Mouse (Mus musculus): ENCODE measurements around the gene Scml2.
"Not testable (repeated sequence)": the region's sequence is repeated elsewhere in the genome, so short reads cannot be mapped to it uniquely, and the experiment has no call there.

The Scml2 gene

DNA sequence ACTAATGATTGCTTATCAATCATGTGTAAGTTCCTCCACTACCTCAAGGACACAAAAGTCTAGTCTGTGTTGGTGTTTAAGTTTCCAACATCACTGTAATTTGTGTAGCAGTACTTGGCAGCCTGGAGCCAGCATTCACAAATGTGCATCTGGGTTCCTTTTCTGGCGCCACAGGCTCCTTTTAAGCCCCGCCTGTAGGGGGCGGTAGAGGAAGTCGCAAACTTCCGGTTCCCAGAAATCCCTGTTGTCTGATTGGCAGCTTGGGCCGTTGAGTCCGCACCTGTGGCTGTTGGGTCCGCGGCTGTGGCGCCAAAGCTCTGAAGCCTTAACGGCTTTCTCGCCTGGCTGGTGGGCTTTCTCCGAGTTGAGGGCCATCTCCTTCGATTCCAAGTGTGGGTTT lies at the start of gene Scml2:
TSS of gene Scml2 (plus strand) at position 301 of the 400 bp plus-strand sequence.
- not testable (repeated sequence) for DNase-seq (ENCODE audit: low spot score in 2 of 2)

DNA sequence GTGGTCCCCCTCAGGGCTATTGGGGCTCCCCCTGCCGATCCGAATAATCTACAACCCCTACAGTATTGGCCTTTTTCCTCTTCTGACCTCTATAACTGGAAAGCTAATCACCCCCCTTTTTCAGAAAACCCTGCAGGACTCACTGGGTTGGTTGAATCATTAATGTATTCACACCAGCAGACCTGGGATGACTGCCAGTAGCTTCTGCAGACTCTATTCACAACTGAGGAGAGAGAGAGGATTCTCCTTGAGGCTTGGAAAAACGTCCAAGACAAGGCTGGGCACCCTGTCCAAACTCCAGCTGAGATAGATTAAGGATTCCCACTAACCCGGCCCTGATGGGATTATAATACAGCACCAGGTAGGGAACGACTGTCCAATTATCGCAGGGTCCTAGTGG lies 41.4 kb upstream of the Scml2 start:
- DNase-seq (ENCODE audit: low spot score in 2 of 2): not testable (repeated sequence)

DNA sequence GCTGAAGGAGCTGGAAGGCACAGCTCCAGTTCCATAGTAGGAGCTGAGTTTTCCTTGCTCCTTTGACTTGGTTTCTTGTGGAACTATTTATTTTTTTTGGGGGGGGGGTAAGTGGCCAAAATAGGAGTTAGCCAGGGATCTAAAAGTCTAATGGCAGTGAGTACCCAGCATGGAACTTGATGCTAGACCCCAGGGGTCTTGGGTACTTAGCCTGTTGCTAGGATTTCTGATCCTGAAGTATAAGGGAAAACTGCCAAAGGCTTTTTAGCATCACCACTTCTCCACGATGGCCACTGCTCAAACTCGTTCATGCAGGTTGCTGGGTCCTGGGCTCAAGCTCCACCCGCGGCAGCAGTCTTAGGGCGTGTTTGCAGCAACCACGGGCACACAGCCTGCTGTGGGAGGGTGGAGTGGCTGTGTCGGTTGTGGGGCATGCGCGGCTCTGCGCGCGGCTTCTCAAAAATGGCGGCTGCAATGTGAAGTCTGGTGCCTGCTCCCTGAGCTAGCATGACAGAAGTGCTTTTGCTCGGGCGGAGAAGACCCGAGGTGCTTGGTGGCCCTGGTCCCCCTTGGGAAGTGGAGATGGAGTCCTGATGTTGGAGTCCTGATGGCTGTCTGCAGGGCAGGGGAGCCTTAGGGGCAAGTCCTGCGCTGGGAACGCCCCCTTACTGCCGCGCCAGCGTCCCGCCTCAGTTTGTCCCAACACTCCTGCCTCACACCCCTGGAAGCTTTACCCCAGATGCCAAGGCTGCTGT lies 45.5 kb downstream of the Scml2 start:
- DNase-seq (ENCODE audit: low spot score in 2 of 2): peak; percentile 19 to 37

DNA sequence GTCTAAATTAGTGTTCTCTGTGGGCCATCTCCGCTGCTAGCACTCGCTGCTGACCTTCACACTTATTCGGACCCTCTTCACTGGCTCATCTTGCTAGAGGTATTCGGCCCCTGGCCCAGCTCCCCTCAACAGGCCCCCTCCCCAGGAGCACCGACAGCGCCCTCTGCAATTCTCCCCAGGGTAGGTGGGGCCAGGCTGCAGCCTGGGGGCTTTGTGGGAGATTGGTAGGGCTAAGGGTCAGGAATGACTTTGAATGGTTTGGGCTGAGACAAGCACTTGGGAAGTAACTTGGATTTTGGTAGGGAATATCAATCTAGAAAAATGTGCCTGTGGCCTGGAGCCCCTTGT lies 46.0 kb downstream of the Scml2 start:
- DNase-seq (ENCODE audit: low spot score in 2 of 2): no peak

DNA sequence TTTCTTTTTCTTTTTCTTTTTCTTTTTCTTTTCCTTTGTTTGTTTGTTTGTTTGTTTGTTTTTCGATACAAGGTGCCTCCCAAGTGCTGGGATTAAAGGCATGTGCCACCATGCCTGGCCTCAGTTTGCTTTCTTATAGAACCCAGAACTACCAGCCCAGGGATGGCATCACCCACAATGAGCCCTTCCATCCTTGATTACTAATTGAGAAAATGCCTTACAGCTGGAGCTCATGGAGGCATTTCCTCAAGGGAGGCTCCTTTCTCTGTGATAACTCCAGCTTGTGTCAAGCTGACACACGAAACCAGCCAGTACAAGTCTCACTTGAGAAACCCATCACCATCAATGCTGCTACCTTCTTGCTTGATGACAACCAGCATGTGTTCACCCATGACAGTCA lies 170.2 kb downstream of the Scml2 start, which contains the start of gene Gm15262:
TSS of gene Gm15262 (plus strand) at position 301 of the 400 bp plus-strand sequence.
- DNase-seq (ENCODE audit: low spot score in 2 of 2): not testable (repeated sequence)

Data from right cerebral cortex, postnatal 36 days (tissue).